Mouse (Mus musculus) CH12.LX (cell line): ENCODE measurements at regions not wholly inside any gene's neighbourhood (a gene's known extent, or its start where the extent isn't known, plus 50 kb on each side); places are given as distances from the start of the nearest gene placed in this dataset.

Source experiments
- DNase-seq: peaks from one replicate; pipeline ENCODE4 v3.0.0-alpha.2; 2013; ENCODE audit errors: extremely low read depth
- H3K27ac ChIP-seq: 2 replicates; pipeline ENCODE4 v1.5.1; 2012; ENCODE audit warnings: low read depth, mild to moderate bottlenecking, control low read depth, moderate library complexity; ENCODE audit not compliant: insufficient read depth
- H3K27me3 ChIP-seq: replicated peaks from 2 replicates; pipeline ENCODE3; 2012; ENCODE audit warnings: inconsistent platforms
- H3K36me3 ChIP-seq, 2 experiments: replicated peaks in 1 of 2; 2 replicates each; pipeline versions ENCODE3 to v1.6.1; 2012; ENCODE audit warnings: inconsistent platforms in 1 of 2, low read length in 1 of 2, mild to moderate bottlenecking in 1 of 2, mixed read lengths in 1 of 2, moderate library complexity in 1 of 2; ENCODE audit not compliant: control insufficient read depth in 1 of 2, insufficient read depth in 1 of 2
- H3K4me1 ChIP-seq, 2 experiments: 2 replicates each; pipeline ENCODE4 v1.6.1; 2012; ENCODE audit warnings: inconsistent platforms in 1 of 2, moderate library complexity in 1 of 2; ENCODE audit not compliant: insufficient read depth in 2 of 2, control insufficient read depth in 1 of 2
- H3K4me2 ChIP-seq: 2 replicates; pipeline ENCODE4 v1.6.1; 2012; ENCODE audit warnings: low read depth, mild to moderate bottlenecking, control low read depth; ENCODE audit not compliant: poor library complexity, insufficient read depth, severe bottlenecking
- H3K4me3 ChIP-seq, 3 experiments: fragments of 150-350 bp in 1 of 3; sonication (generic) in 1 of 3; replicated peaks in 1 of 3; 2 replicates each; pipeline versions ENCODE3 to v1.5.1; 2011 to 2012; ENCODE audit warnings: low read depth in 2 of 3, low read length in 2 of 3, mild to moderate bottlenecking in 2 of 3, moderate library complexity in 2 of 3, control low read depth in 1 of 3, improper control_type of control experiment in 1 of 3, inconsistent platforms in 1 of 3, mixed read lengths in 1 of 3; ENCODE audit not compliant: poor library complexity in 1 of 3
- H3K79me2 ChIP-seq: replicated peaks from 2 replicates; pipeline ENCODE4 v1.6.1; 2012; ENCODE audit warnings: mild to moderate bottlenecking, moderate library complexity; ENCODE audit not compliant: control insufficient read depth, poor library complexity, insufficient read depth, severe bottlenecking; ENCODE audit errors: extremely low read depth
- H3K9ac ChIP-seq: 2 replicates; pipeline ENCODE4 v1.6.1; 2012; ENCODE audit warnings: low read depth, mild to moderate bottlenecking, control low read depth, moderate library complexity; ENCODE audit not compliant: insufficient read depth
- H3K9me3 ChIP-seq: replicated peaks from 2 replicates; pipeline ENCODE3; 2012; ENCODE audit warnings: low read length, inconsistent platforms, mixed read lengths
- CHD1 ChIP-seq: IDR thresholded peaks from 2 replicates; pipeline ENCODE4 v1.6.1; 2012; ENCODE audit warnings: low read depth, low read length, improper control_type of control experiment, inconsistent platforms
- EP300 ChIP-seq: IDR thresholded peaks from 2 replicates; pipeline ENCODE4 v1.6.1; 2011; ENCODE audit warnings: low read length, improper control_type of control experiment
- ETS1 ChIP-seq: conservative IDR thresholded peaks from 2 replicates; pipeline ENCODE4 v1.6.1; 2012; ENCODE audit warnings: low read depth, mild to moderate bottlenecking, inconsistent platforms, low read length, improper control_type of control experiment, moderate library complexity
- GABPA ChIP-seq: IDR thresholded peaks from 2 replicates; pipeline ENCODE4 v1.6.1; 2012; ENCODE audit warnings: low read depth, low read length, improper control_type of control experiment, inconsistent platforms; ENCODE audit not compliant: insufficient replicate concordance
- HCFC1 ChIP-seq: IDR thresholded peaks from 2 replicates; pipeline ENCODE4 v1.6.1; 2012; ENCODE audit warnings: low read depth, mild to moderate bottlenecking, inconsistent platforms, low read length, improper control_type of control experiment
- MEF2A ChIP-seq: IDR thresholded peaks from 2 replicates; pipeline ENCODE4 v1.6.1; 2014; ENCODE audit warnings: low read depth, mild to moderate bottlenecking, inconsistent platforms, low read length, improper control_type of control experiment, borderline replicate concordance
- NELFE ChIP-seq: IDR thresholded peaks from 2 replicates; pipeline ENCODE4 v1.6.1; 2011; ENCODE audit warnings: low read depth, low read length, improper control_type of control experiment
- POLR2AphosphoS2 ChIP-seq: IDR thresholded peaks from 2 replicates; pipeline ENCODE4 v1.6.1; 2011; ENCODE audit warnings: low read depth, low read length, improper control_type of control experiment
- SIN3A ChIP-seq: IDR thresholded peaks from 2 replicates; pipeline ENCODE4 v1.6.1; 2012; ENCODE audit warnings: low read length, improper control_type of control experiment, inconsistent platforms
- SMC3 ChIP-seq: IDR thresholded peaks from 2 replicates; pipeline ENCODE4 v1.6.1; 2011; ENCODE audit warnings: low read depth, low read length, improper control_type of control experiment
- UBTF ChIP-seq: IDR thresholded peaks from 2 replicates; pipeline ENCODE4 v1.6.1; 2012; ENCODE audit warnings: low read depth, mild to moderate bottlenecking, inconsistent platforms, low read length, improper control_type of control experiment, moderate library complexity
- ZMIZ1 ChIP-seq: IDR thresholded peaks from 2 replicates; pipeline ENCODE4 v1.6.1; 2012; ENCODE audit warnings: low read depth, mild to moderate bottlenecking, inconsistent platforms, low read length, improper control_type of control experiment
- ZNF384 ChIP-seq: IDR thresholded peaks from 2 replicates; pipeline ENCODE4 v1.6.1; 2012; ENCODE audit warnings: low read depth, low read length, improper control_type of control experiment, inconsistent platforms
- dilution Hi-C: fragments of 300-500 bp; cut with MboI; formaldehyde crosslinking; loops from 2 replicates; pipeline ENCODE4 v1.14.3; 2020; ENCODE audit warnings: low sequenced_read_pairs; ENCODE audit not compliant: extremely low pct_unique_long_range_greater_than_20kb, extremely low pct_ligation_motif_present
- in situ Hi-C: fragments of 300-500 bp; cut with MboI; formaldehyde crosslinking; loops from 3 replicates; pipeline ENCODE4 v1.14.3; 2019; ENCODE audit warnings: low sequenced_read_pairs, low pct_ligation_motif_present, low pct_unique_long_range_greater_than_20kb, mixed read lengths

DNA sequence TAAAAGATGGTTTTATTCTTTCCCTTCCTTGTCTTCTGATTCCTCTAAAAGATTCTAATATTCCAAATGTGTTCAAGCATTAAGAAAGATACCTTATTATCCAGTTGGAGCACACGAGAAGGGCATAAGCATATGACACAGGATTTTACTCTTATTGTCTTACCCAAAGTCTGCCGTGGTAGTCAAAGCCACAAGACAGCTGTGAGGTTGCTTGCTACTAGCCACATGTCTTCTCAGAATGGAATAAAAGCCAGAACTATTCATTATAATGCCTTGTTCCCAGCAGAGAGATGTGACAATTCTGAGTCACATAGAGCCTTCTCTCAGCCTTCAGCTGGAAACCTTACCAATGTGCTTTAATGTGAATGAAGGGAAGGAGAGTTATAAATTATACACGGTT, 71.5 kb downstream of the Pdha2 start:
- DNase-seq, result no peak
- dilution Hi-C loops, result no loop called here
- no peaks in the 10 kb centered on the region for H3K27me3 ChIP-seq
- 0 out of 4 replicates have a peak, but pooled peaks cover 0 to 3% of the 10 kb centered on the region in 2 experiments for H3K4me1 ChIP-seq
- TF ChIP-seq SMC3, result no peak
- TF ChIP-seq ZNF384, result no peak
- TF ChIP-seq MEF2A, result no peak
- TF ChIP-seq ZMIZ1, result no peak
- no peak for TF ChIP-seq SIN3A
- TF ChIP-seq ETS1, result no peak
- TF ChIP-seq CHD1, result no peak
- no peak for TF ChIP-seq HCFC1
- no peak for TF ChIP-seq NELFE
- no peak for TF ChIP-seq GABPA
- no peak for TF ChIP-seq POLR2AphosphoS2
- no peak for TF ChIP-seq UBTF
- H3K9ac ChIP-seq, result no peak overlapping the region
- no peak overlapping the region for H3K4me3 ChIP-seq
- no peaks in the 10 kb centered on the region for H3K9me3 ChIP-seq
- no peak overlapping the region for H3K4me2 ChIP-seq
- no peak overlapping the region for H3K27ac ChIP-seq
- in situ Hi-C loops, result no loop called here
- H3K79me2 ChIP-seq, result no peaks in the 10 kb centered on the region
- H3K36me3 ChIP-seq, result no peaks in the 10 kb centered on the region

- no peak overlapping the region for H3K27ac ChIP-seq
- dilution Hi-C loops, result no loop called here
- H3K4me3 ChIP-seq, result no peak overlapping the region
- no peak overlapping the region for H3K9ac ChIP-seq
- in situ Hi-C loops, result no loop called here
- peak; percentile 70 for DNase-seq
- no peaks in the 10 kb centered on the region for H3K36me3 ChIP-seq
- H3K27me3 ChIP-seq, result no peaks in the 10 kb centered on the region
- no peaks in the 10 kb centered on the region for H3K9me3 ChIP-seq
- no peak overlapping the region; the same call in 1 of the 2 replicates for H3K4me2 ChIP-seq
- H3K79me2 ChIP-seq, result no peaks in the 10 kb centered on the region
- TF ChIP-seq ZNF384 (no peak), EP300 (peak; percentile 35; the same call in 1 of the 2 replicates)
- TF ChIP-seq, all 38 proteins: peak for 1
- peaks cover 0 to 25% of the 10 kb centered on the region in 2 experiments; a peak in 2 of 4 replicates for H3K4me1 ChIP-seq
These were observed 99.6 kb downstream of the Pdha2 start for GRCm38 (mm10) chr3:141112387-141113163.
